Mouse (Mus musculus) frontal cortex, adult 2 months (tissue): ENCODE measurements around the gene Dusp15. TPM values are rescaled to one million over a fixed set of nuclear protein-coding genes. Genes with fewer than 3 reads are reported as not detected.

Experiments
- DNase-seq, 2 experiments: peaks; one replicate each; pipeline ENCODE4 v3.0.0; 2022; ENCODE audit warnings: low spot score in 1 of 2; ENCODE audit errors: extremely low spot score in 1 of 2
- polyA plus RNA-seq: library from polyadenylated mRNA; depleted of rRNA; stranded (reverse); fragments of >200 nt; gene quantifications from 2 replicates; pipeline ENCODE4 v1.2.3, GENCODE M21; 2012; rRNA removed

The Dusp15 gene
- polyA plus RNA-seq, result 30.1 and 34.9 TPM in 2 replicates

- DNase-seq, result peak in 1 of 2 experiments; percentile 66
Measured at GRCm38 (mm10) chr2:152951065-152951849, at the start of gene Dusp15. TSS of gene Dusp15 (minus strand) at chr2:152951698.

DNA sequence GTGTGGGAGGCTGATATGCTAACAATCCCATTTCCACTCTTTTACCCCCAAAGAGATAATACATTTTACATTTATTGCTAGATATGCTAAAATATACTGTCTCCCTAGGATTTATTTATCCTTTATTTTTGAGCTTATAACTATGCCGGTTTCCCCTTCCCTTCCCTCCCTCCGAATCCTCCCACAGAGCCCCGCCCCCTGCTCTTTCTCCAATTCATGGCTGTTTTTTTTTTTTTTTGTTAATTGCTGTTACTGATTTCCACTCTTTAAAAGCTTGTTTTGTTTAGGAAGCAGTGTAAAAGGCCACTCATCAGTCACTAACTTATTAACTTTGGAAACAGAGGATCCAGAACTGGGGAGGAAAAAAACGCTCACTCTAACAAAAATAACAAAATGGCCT is 45.5 kb upstream of the Dusp15 start:
- no peak for DNase-seq

- DNase-seq, result no peak
Measured at GRCm38 (mm10) chr2:152991529-152991928, 40.0 kb upstream of the Dusp15 start.

GRCm38 (mm10) chr2:152985582-152985981 is 34.1 kb upstream of the Dusp15 start:
- DNase-seq, result peak in 1 of 2 experiments; percentile 13

GRCm38 (mm10) chr2:152976991-152977390 is 25.5 kb upstream of the Dusp15 start:
- no peak for DNase-seq

DNA sequence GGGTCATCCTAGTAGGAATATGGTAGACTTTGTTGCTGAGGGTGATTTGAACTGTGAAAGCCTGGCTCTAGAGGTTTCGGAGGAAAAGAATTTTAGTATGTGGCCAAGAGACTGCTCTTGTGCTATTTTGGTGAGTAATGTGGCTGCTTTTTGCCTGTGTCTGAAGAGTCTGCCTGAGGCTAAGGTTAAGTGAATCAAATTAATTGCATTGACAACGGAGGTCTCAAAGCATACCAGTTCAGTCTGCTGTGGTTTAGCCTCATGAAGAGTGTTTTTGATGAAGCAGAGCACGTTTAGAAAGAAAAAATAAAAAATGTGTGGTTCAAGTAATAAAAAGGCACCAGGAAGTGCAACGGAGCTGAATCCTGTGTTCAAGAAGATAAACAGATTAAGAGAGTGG is 14.1 kb upstream of the Dusp15 start:
- DNase-seq, result no peak

- peak; percentile 83 to 87 for DNase-seq
Measured at GRCm38 (mm10) chr2:152962091-152962793, 10.7 kb upstream of the Dusp15 start, which contains the start of gene Ttll9. TSS of gene Ttll9 (plus strand) at chr2:152962485.

DNA sequence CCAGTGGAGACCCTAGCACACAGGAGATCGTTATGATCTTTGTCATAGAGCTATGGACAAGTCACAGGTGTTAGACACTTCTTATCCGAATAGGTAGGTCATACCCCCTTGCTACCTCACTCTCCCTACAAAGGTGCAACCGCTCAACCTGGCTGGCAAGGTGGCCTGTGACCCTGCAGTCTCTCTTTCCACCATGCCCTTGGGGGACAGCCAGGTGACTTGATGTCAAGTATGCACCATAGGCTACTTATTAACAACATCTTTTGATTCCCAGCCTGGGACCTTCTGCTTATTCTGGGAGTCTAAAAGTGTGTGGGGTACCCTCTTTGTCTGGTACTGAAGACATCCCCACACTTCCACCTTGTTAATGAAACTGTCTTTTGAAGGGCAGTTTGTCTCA is 6.6 kb upstream of the Dusp15 start:
- DNase-seq, result no peak

DNA sequence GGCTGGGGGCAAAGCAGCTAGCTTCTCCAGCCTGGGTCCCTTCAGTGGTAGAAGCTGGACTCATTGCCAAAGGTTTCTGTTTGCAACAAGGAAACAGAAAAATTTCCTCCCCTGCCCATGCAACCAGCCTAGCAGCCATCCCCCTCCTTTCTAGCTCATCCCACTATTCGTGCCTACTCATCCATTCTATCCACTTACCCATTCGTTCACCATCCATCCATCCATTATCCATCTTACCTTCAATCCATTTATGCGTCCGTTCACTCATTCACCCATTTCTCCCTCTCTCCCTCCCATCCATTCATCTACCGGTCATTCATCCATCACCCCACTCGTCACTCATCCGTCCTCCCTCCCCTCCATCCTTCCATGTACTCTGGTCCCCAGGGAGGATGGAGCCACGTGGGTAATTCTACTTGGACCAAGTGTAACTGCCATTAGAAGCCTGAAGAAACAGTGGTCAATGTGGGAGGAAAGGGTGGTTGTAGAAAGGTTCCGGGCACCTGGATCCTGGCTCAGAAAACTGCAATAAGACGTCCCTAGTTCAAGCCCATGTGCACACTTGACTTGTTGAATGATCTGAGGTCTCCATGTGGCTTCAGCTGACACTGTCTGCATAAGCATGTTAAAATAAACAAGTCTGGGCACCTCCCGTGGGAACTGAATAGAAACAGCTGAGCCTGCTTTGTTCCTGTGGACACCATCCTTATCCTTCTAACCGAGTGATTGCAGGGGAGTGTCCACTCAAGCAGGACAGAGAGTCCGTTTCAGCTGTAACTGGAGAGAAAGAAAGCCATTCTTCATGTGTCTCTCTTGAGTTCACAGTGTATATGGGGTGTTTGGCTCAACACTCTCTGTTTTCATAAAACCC is 587 bp upstream of the Dusp15 start:
- DNase-seq, result no peak

DNA sequence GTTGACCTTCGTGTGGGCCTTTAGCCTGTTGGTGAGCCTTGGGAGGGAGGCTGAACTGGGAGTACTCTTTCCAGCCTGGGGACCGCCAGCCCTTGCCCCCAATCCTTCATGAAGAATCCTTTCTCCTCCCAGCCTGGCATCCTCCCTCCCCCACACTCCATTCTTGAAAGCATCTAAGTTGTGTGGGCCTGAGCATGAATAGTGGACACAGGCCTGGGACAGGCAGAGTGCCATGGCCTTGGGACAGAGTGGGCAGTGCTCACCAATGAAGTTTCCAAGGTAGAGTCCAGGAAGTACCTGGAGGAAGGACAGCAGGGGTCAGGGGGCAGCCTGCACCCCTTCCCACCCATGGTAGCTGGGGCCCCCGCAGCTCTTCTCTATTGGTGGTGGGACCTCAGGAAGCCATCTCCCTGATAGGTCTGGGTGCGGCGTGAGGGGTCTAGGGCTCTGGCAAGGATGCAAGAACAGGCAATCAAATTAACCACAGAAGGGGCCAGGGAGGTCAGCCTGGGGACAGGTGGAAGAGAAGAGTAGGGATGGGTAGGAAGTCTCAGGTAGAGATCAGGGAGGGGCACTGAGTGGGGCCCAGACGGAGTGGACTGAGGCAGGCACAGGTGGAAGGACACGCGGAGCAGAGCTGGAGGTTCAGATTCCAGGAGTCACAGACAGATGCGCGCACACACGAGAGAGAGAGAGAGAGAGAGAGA is 987 bp downstream of the Dusp15 start:
- DNase-seq, result no peak

DNA sequence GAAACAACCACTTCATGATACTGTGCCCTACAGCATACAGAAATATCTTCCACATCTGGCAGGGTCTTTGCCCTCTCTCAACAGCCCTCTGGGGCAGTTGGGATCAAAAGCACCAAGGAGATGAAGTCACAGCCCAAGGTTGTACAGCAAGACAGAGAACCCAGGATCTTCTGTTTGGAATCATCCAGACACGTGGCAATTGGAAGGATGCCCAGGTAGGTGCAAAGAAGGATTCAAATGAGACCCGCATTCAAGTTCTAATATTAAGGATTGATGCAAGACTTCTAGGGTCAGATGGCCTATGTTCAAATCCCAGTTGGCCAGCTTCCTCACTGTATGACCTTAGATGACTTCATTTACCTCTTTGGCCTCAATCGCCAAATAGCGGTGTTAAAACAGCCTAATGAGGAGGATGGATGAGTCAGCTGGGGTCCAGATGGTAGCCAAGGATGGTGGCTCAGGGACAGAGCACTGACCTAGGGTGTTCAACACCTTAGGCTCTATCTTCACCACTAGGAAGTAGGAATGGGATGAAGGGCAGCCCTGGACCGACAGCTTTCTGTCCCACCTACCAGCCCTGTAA is 3.0 kb downstream of the Dusp15 start:
- no peak for DNase-seq

DNA sequence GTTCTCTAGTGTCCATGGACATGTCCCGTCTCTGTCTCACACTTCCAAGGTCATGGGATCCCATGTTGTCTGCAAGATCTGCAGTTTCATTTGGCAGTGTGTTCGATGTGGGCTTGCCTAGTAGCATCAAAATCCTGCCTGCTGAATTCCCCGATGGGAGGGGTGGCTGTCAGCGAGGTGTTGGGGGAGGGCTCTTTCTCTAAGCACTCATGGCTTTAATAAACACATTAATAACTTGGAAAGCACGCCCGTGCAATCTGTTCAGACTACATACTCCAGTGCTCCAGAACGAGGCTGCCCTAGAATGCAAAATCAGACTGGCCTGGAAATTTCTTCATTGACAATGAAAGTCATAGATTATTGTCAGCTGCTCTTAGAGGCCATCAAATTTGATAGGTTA is 4.4 kb downstream of the Dusp15 start:
- DNase-seq, result no peak

- no peak for DNase-seq
Measured at GRCm38 (mm10) chr2:152944013-152944412, 7.5 kb downstream of the Dusp15 start.

GRCm38 (mm10) chr2:152943568-152943967 is 7.9 kb downstream of the Dusp15 start:
- no peak for DNase-seq

GRCm38 (mm10) chr2:152942898-152943515 is 8.5 kb downstream of the Dusp15 start:
- no peak for DNase-seq

DNA sequence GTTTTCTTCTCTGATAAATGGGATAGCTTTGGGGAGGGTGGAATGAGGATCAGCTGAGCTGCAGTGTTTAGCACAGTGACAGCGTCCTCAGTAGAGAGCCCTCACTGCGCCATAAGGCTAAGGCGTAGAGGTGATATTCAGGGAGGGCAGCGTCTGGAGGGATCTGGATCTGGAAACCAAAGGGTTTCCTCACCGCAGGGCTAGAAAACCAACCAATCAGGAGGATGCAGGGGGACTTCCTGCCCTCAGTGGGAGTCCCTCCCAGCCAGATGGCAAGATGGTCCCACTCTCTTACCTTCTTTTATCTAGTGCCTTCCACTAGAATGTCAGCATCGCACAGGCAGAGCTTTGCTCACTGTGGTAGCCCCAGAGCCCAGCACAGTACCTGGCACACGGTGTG is 9.7 kb downstream of the Dusp15 start:
- no peak for DNase-seq

GRCm38 (mm10) chr2:152941106-152941505 is 10.4 kb downstream of the Dusp15 start:
- no peak for DNase-seq

- peak in 1 of 2 experiments; percentile 73 for DNase-seq
Measured at GRCm38 (mm10) chr2:152939846-152940245, 11.7 kb downstream of the Dusp15 start.

DNA sequence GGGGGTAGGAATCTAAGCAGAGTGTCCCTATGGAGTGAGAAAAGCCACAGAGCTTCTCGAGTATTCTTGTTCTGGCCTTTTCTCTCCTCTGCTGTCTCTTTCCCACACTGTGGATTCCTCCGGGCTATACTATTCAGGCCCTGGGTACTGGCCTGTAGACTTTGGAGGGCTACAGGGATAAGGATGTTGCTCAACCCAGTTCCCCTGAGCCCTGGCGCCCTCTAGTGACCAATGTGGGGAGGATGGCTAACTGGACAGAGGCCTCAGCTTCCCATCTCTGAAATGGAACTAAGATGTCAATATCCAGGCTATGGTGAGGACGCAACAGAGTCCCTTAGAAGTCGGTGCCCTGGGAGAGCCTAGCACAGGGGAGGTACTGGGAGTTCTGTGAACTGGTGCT is 17.9 kb downstream of the Dusp15 start:
- peak in 1 of 2 experiments; percentile 61 for DNase-seq
